Mouse (Mus musculus) hindbrain, embryonic 13.5 days (tissue): ENCODE data around the gene Zmiz2. TPM values are rescaled to one million over a fixed set of nuclear protein-coding genes. Genes with fewer than 3 reads are reported as not detected.
A peak's percentile ranks its signal among the peaks of the same experiment; 100 is the strongest.
"Not testable (repeated sequence)": the region's sequence is repeated elsewhere in the genome, so short reads cannot be mapped to it uniquely, and the experiment has no call there.

ENCODE experiments used
- ATAC-seq: fragments of 200-750 bp; cut with Nextera tagmentation; 2 replicates; pipeline ENCODE4 v1.8.0; 2017; ENCODE audit warnings: moderate TSS enrichment; ENCODE audit not compliant: low FRiP score
- H3K27ac ChIP-seq: fragments of 300-500 bp; sonication (generic); 2 replicates; pipeline ENCODE4 v1.5.1; 2015; ENCODE audit warnings: inconsistent platforms, mild to moderate bottlenecking, moderate library complexity
- H3K27me3 ChIP-seq: fragments of 300-500 bp; sonication (generic); 2 replicates; pipeline ENCODE4 v1.6.1; 2015; ENCODE audit warnings: mild to moderate bottlenecking, inconsistent platforms
- H3K36me3 ChIP-seq: fragments of 300-500 bp; sonication (generic); 2 replicates; pipeline ENCODE4 v1.6.1; 2015; ENCODE audit warnings: mild to moderate bottlenecking, inconsistent platforms
- H3K4me1 ChIP-seq: fragments of 300-500 bp; sonication (generic); replicated peaks from 2 replicates; pipeline ENCODE4 v1.6.1; 2015; ENCODE audit warnings: inconsistent platforms
- H3K4me2 ChIP-seq: fragments of 300-500 bp; sonication (generic); 2 replicates; pipeline ENCODE4 v1.6.1; 2015; ENCODE audit warnings: inconsistent platforms, mild to moderate bottlenecking, moderate library complexity
- H3K4me3 ChIP-seq: fragments of 300-500 bp; sonication (generic); 2 replicates; pipeline ENCODE4 v1.5.1; 2015; ENCODE audit warnings: mild to moderate bottlenecking, inconsistent platforms
- H3K9ac ChIP-seq: fragments of 300-500 bp; sonication (generic); 2 replicates; pipeline ENCODE4 v1.6.1; 2015; ENCODE audit warnings: mild to moderate bottlenecking, inconsistent platforms
- H3K9me3 ChIP-seq: fragments of 300-500 bp; sonication (generic); 2 replicates; pipeline ENCODE4 v1.6.1; 2016; ENCODE audit warnings: inconsistent platforms
- WGBS: fragments of 180-500 bp; shearing (Covaris S2); methylation state at CpG from one replicate; pipeline ENCODE4 v1.1.7; 2015; 5-methylcytosine and 5-hydroxymethylcytosine counted together
- microRNA-seq: library from miRNA; unstranded; fragments of <30 nt; microRNA quantifications from one replicate; pipeline ENCODE4, GENCODE M21; 2016
- polyA plus RNA-seq: library from polyadenylated mRNA; unstranded; fragments of >200 nt; fragmentation: Nextera tagmentation; extraction: Ambion mirVana; gene quantifications from 2 replicates; pipeline ENCODE4 v1.2.1, GENCODE M21; 2015

The Zmiz2 gene
- polyA plus RNA-seq, 1 experiment from 2014 or later, result 29.2 TPM

DNA sequence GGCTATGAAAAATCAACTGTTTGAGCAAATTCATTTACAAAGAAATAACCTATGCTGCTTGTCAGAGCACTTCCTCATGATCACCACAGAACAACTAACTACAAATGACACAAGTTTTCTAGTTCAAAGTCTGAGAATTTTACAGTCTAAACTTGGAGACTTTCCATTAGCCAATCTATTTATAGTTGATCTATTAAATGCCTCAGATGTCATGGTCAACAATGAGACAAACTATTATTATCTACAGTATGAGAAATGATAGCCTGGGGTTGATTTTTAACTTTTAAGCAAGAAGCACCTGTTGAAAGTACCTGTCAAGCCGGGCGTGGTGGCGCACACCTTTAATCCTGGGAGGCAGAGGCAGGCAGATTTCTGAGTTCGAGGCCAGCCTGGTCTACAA lies 53.7 kb downstream of the Zmiz2 start:
- Histone ChIP-seq H3K4me1 (peaks cover 11% of the 10 kb centered on the region), H3K36me3 (peaks cover 12% of the 10 kb centered on the region), H3K4me3 (no peak overlapping the region), H3K9ac (no peak overlapping the region), H3K27me3 (no peaks in the 10 kb centered on the region), H3K4me2 (peak overlapping the region; percentile 62), H3K9me3 (no peaks in the 10 kb centered on the region), H3K27ac (no peak overlapping the region)
- 99% methylated on average over 4 of the region's 4 CpGs for WGBS
- no peak for ATAC-seq

DNA sequence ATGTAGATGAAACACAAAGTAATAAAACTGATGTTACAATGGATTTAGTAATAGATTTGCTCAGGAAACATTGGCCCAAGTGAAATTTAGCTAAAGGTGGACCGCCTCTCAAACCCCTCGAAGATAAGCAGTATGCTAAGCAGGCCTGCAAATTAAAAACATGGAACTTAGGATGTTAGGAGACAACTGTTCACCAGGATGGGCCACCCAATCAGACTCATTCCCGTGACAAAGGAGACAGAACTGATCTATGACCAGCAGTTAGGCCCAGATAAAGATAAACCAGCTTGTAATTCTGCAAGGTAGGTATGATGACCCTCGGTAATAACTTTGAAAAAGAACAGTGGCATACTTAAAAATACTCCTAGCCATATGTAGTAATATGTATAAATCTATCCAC lies 54.2 kb downstream of the Zmiz2 start:
- Histone ChIP-seq H3K4me2 (peak overlapping the region; percentile 62), H3K27me3 (no peaks in the 10 kb centered on the region), H3K4me3 (peak overlapping the region; percentile 75), H3K9ac (peak overlapping the region; percentile 89), H3K36me3 (peaks cover 6% of the 10 kb centered on the region; the same call in 1 of the 2 replicates), H3K4me1 (peaks cover 11% of the 10 kb centered on the region), H3K9me3 (no peaks in the 10 kb centered on the region), H3K27ac (no peak overlapping the region)
- WGBS, result 62% methylated on average over 4 of the region's 4 CpGs
- no peak for ATAC-seq

DNA sequence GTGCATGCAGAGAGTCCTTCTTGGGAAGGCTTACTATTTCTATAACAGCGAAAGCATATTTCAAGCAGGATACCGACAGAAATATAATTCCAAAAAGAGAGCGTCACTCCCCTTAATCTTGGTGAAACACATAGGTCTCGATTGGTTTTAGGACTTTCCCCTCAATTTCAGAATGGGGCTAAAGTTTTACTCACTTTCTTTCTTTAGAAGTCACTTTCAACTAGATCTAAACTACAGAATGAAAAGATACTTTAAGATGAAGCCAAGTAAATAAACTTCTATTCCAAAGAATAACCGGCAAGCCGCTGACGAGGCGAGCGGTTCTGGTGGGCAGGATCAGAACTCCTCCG lies 54.8 kb downstream of the Zmiz2 start:
- Histone ChIP-seq H3K36me3 (0 out of 2 replicates have a peak, but pooled peaks cover 5% of the 10 kb centered on the region), H3K27ac (peak overlapping the region; percentile 97), H3K4me2 (peak overlapping the region; percentile 62), H3K9ac (peak overlapping the region; percentile 89), H3K4me1 (peaks cover 11% of the 10 kb centered on the region), H3K27me3 (no peaks in the 10 kb centered on the region), H3K4me3 (peak overlapping the region; percentile 75), H3K9me3 (no peaks in the 10 kb centered on the region)
- WGBS, result under 1% methylated on average over 10 of the region's 10 CpGs
- ATAC-seq, result no peak

DNA sequence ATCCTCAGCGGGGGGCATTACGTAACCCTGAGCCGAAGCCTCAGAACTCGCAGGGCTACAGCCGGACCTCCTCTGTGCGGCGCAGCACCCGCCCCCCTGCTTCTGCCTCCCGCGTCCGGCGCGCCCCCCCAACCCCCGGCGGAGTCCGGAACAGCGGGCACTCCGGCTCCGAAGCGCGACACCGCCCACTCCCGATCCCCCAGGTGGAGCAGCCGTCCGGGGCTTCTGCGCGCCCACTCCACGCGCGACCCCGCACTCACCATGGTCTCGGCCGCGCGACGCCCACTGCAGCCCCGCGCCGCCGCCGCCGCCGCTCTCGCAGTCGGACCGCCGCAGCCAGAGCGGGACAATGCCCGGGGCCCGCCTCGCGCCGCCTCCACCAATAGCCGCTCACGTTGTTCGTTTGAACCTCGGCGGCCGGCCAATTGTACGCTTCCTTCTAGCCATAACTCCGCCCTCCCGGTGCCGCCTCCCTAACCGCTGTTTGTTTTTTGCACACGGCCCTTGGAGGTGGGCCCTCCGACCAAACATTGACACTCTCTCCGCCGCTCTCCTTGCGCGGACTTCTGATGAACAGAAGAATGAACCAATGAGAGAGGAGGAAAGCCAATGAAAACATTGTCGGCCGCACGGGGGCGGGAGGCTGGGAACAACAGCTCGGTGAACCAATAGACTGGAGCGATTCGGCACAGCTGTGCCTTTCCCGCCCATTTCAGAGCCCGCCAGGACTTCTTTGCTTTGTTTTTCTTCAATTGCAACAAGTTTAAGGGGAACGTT lies 55.4 kb downstream of the Zmiz2 start, which contains the start of gene H2afv:
Gene H2afv (minus strand): TSS at position 367 of the 777 bp plus-strand sequence.
- Histone ChIP-seq H3K4me2 (peak within 1 kb of the TSS; percentile 62), H3K9ac (peak within 1 kb of the TSS; percentile 89), H3K36me3 (0 out of 2 replicates have a peak, but pooled peaks cover 3% of the 10 kb centered on the region), H3K9me3 (no peaks in the 10 kb centered on the region), H3K4me3 (peak within 1 kb of the TSS; percentile 75), H3K27me3 (no peaks in the 10 kb centered on the region), H3K27ac (peak within 1 kb of the TSS; percentile 97), H3K4me1 (peaks cover 11% of the 10 kb centered on the region)
- ATAC-seq, result peak; percentile 100
- under 1% methylated on average over 77 of the region's 80 CpGs for WGBS

DNA sequence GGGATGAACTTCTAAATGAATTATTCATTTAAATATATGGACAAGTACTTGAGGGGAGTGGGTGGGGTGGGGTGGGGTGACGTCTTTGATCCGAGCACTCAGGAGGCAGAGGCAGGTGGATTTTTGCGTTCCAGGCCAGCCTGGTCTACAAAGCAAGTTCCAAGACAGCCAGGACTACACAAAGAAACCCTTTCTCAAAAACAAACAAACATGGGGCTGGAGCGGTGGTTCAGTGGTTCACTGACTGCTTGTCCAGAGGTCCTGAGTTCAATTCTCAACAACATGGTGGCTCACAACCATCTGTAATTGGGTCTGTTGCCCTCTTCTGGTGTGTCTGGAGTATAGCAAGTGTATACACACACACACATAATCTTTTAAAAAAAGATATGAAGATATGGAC lies 56.6 kb downstream of the Zmiz2 start:
- 78% methylated on average over 4 of the region's 4 CpGs for WGBS
- no peak overlapping the region for H3K27ac ChIP-seq
- H3K36me3 ChIP-seq, result 0 out of 2 replicates have a peak, but pooled peaks cover 3% of the 10 kb centered on the region
- H3K4me2 ChIP-seq, result peak overlapping the region; percentile 55; the same call in 1 of the 2 replicates
- no peaks in the 10 kb centered on the region for H3K9me3 ChIP-seq
- no peak for ATAC-seq
- peaks cover 11% of the 10 kb centered on the region for H3K4me1 ChIP-seq
- H3K9ac ChIP-seq, result no peak overlapping the region
- H3K27me3 ChIP-seq, result no peaks in the 10 kb centered on the region
- H3K4me3 ChIP-seq, result no peak overlapping the region

DNA sequence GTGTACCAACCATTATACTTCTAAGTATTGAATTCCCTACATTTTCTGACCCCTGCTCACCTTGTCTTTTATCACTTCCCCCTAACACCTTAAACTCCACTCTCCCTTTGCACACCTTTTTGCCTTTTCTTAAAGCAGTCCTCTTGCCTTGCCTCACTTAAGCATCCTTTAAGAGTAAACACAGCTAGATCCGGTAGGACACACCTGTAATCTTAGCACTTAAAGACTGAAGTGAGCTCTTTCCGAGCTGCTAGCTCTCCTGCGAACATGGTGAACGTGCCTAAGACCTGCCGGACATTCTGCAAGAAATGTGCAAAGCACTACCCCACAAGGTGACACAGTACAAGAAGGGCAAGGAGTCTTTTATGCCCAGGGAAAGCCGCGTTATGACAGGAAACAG lies 57.1 kb downstream of the Zmiz2 start:
- WGBS, result 93% methylated on average over 7 of the region's 7 CpGs

DNA sequence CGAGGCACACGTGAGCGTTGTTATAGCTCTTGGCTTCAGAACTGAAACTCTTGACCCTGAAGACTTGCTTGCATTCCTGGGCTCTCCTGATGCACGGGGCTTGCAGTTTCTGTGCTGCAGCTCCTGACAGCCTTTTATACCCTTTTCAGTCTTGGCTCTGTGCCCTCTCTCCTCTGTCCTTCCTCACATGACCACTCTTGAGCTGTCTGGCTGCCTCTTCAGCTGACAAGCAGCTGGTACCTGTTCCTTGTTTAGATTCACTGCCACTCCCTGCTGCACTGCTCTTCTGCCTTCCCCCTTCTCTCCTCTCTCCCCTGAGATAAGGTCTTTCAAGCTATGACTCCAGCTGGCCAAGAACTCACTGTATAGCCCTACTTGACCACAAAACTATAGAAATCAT lies 58.6 kb downstream of the Zmiz2 start:
- Histone ChIP-seq H3K27me3 (no peaks in the 10 kb centered on the region), H3K4me3 (no peak overlapping the region), H3K9me3 (no peaks in the 10 kb centered on the region), H3K9ac (no peak overlapping the region), H3K36me3 (no peaks in the 10 kb centered on the region), H3K4me2 (no peak overlapping the region), H3K4me1 (peaks cover 11% of the 10 kb centered on the region), H3K27ac (no peak overlapping the region)
- 92% methylated on average over 4 of the region's 4 CpGs for WGBS
- no peak for ATAC-seq

More for the DNA sequence above, 57.1 kb downstream of the Zmiz2 start:
- H3K36me3 ChIP-seq, result 0 out of 2 replicates have a peak, but pooled peaks cover 3% of the 10 kb centered on the region
- no peak for ATAC-seq
- H3K4me2 ChIP-seq, result no peak overlapping the region
- H3K27me3 ChIP-seq, result no peaks in the 10 kb centered on the region
- no peak overlapping the region for H3K9ac ChIP-seq
- peaks cover 11% of the 10 kb centered on the region for H3K4me1 ChIP-seq
- H3K4me3 ChIP-seq, result no peak overlapping the region
- H3K9me3 ChIP-seq, result no peaks in the 10 kb centered on the region
- H3K27ac ChIP-seq, result no peak overlapping the region

DNA sequence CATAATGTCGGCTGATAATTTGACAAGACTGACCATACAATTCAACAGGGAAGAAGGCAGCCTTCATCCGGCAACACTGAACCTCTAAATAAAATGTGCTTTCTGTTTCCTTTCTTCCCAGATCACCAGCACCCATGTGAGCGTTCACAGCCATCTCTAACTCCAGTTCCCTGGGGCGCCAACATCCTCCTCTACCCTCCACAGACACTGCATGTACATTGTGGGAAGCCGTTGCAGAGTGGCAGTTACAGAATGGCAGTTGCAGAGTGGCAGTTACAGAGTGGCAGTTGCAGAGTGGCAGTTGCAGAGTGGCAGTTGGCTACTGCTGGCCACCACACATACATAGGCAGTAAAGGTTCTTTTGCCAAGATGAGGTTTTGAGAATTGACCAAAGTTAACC lies 59.3 kb downstream of the Zmiz2 start:
- not testable (repeated sequence) for ATAC-seq

More for the DNA sequence above, 59.3 kb downstream of the Zmiz2 start:
- H3K27me3 ChIP-seq, H3K9me3 ChIP-seq, H3K27ac ChIP-seq, H3K4me2 ChIP-seq, H3K4me1 ChIP-seq, H3K9ac ChIP-seq, H3K4me3 ChIP-seq, H3K36me3 ChIP-seq: not testable (repeated sequence)
- 94% methylated on average over 5 of the region's 5 CpGs for WGBS

Small RNA genes within 50 kb of the gene (microRNA-seq; reads per million reads assigned to microRNA genes)
- 2.1 reads per million for gene Mir7651

Other genes with a start within 250 kb of the Zmiz2 start
- 0.69 and 1.1 TPM in 2 replicates for gene A730071L15Rik, start 189.0 kb upstream of the Zmiz2 start, polyA plus RNA-seq
- gene Nudcd3, start 188.7 kb upstream of the Zmiz2 start, polyA plus RNA-seq, result 61.5 and 64.7 TPM in 2 replicates
- 0.04 and 0.05 TPM in 2 replicates for gene Npc1l1, start 158.9 kb upstream of the Zmiz2 start, polyA plus RNA-seq
- gene Ddx56, start 121.3 kb upstream of the Zmiz2 start, polyA plus RNA-seq, result 67.4 and 71.6 TPM in 2 replicates
- gene Tmed4, start 114.2 kb upstream of the Zmiz2 start, polyA plus RNA-seq, result 142 and 145 TPM in 2 replicates
- gene Ogdh, start 97.4 kb upstream of the Zmiz2 start, polyA plus RNA-seq, result 97.9 and 105 TPM in 2 replicates
- gene Ppia, start 26.4 kb downstream of the Zmiz2 start, polyA plus RNA-seq, result 3,979 and 4,017 TPM in 2 replicates
- gene H2afv, start 55.4 kb downstream of the Zmiz2 start, polyA plus RNA-seq, result 381 and 387 TPM in 2 replicates
- gene Purb, start 86.8 kb downstream of the Zmiz2 start, polyA plus RNA-seq, result 12.6 and 13.0 TPM in 2 replicates
- gene Myo1g, start 131.9 kb downstream of the Zmiz2 start, polyA plus RNA-seq, result 0.42 and 0.48 TPM in 2 replicates
- gene Ccm2, start 157.8 kb downstream of the Zmiz2 start, polyA plus RNA-seq, result 94.1 and 99.0 TPM in 2 replicates
- gene Nacad, start 217.0 kb downstream of the Zmiz2 start, polyA plus RNA-seq, result 87.6 and 90.0 TPM in 2 replicates
- 29.2 and 34.0 TPM in 2 replicates for gene Tbrg4, start 237.0 kb downstream of the Zmiz2 start, polyA plus RNA-seq
- not detected in 2 replicates for gene Wap, start 249.6 kb downstream of the Zmiz2 start, polyA plus RNA-seq